Mouse (Mus musculus): ENCODE measurements around the gene Zbtb21.
"Not testable (repeated sequence)": the region's sequence is repeated elsewhere in the genome, so short reads cannot be mapped to it uniquely, and the experiment has no call there.

Gene Zbtb21

GRCm38 (mm10) chr16:97962151-97962948, at the start of gene Zbtb21, which contains the start of gene C2cd2:
Gene Zbtb21, minus strand, starts transcription at chr16:97962622.
Gene C2cd2, minus strand, starts transcription at chr16:97962598.
- DNase-seq: peak; percentile 98

DNA sequence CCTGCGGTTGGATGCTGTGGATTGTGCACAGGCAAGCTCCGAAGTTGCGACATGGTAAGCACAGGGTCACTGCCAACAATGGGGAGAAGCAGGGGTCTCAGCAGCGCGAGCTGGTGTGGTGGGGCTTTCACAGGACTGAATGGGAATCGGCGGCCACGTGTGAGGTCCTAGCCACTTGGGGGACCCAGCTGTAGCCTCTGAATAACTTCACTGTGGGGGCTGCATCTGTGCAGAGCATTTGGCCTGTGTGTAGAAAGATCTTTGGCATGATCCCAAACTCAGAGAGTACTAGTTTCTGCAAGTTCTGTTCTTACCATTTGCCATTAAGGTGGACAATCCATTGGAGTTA, 34.9 kb upstream of the Zbtb21 start:
- DNase-seq: not testable (repeated sequence)

DNA sequence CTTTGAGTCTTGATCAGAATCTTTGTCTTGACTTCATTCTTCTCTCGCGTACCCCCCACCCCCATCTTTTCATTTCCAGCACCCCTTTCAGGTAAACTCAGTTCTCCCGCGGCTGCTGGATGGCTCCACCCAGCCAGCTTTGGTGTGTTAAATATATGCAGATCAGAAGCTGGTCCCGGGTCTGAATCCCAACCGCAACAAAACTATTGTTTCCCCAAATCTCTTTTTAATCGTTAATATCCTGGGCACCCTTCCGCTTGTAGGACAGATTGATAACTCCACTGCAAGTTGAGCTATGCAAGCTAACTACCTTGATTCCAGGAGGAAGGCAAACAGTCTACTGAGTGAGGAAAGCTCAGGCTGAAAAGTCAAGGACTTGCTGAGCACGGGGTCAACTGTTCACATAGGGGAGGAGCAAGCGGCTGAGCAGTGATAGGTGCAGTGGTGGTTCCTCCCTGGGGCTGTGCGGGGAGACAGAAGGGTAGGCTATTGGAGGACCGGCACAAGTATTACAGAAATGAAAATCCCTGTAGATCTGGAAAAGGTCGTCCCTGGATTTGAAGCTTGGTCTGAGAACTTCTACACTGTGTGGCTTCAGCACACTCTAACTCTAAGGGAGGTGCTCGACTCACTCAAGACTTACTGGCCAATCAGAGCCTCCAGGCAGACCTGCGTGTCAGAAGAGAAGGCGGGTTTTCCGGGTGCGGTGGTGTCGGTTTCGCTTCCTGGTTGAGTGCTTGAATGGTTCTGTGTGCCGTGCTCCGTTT, 34.4 kb upstream of the Zbtb21 start, which contains the start of gene B230307C23Rik:
Gene B230307C23Rik, plus strand, starts transcription at position 700 of the 767 bp plus-strand sequence.
- DNase-seq: peak; percentile 85

- peak; percentile 4 for DNase-seq
Observed at GRCm38 (mm10) chr16:97995849-97996615, 33.6 kb upstream of the Zbtb21 start.

DNA sequence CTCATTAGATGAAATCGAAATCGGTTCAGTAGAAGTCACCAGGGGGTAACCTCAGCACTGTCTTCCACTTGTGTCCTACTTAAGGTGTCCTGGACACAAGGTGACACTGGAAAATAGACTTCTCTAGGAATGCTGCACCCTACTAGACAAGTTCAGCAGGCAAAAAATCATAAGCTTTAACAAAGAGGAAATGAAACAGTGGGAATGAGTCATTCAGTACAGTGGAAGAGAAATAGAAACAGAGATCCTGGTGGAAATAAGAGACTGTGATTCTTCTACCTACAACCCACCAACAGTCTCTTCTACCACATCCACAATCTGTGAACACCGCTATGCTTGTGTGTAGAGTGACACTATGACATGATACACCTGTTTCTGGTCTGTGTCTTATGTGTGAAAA, 30.1 kb upstream of the Zbtb21 start:
- DNase-seq: not testable (repeated sequence)

- DNase-seq: no peak
Observed at GRCm38 (mm10) chr16:97991517-97991916, 29.1 kb upstream of the Zbtb21 start.

DNA sequence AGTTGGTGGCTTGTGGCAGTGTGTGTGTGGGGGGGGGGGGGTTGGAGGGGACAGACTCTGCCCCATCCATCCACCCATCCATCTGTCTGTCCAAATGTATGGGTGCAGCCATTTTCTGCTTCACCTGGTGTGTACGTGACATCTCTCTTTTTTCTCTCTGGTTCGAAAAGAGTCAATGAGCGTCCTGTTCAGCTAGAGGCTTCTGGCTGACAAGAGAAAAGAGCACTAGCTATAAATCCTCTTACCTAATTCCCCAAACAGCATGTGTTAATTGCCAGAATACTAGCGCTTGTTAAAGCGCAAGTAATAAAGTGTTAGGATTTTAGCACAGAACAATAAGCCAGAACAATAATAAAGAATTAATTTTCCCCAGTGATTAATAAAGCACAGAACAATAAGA, 22.2 kb upstream of the Zbtb21 start:
- DNase-seq: no peak

GRCm38 (mm10) chr16:97981362-97981761, 18.9 kb upstream of the Zbtb21 start:
- no peak for DNase-seq

DNA sequence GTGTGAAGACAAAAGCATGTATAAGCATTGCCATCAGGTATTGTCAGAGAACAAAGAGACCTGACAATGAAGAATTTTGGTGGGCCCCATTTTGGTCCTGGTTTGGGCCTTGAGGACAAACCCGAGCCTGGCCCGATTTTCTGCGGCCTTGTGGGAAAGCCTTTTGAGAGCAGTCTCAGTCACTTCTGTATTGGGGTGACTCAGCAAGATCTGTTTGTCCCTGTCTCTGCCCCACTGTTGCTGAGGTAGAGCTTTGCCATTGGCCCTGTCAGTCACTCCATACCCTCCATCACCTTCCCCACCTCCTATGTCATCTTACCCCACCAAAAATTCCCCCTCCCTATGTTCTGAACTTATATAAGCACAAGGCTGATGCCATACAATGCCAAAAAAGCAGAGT, 15.3 kb upstream of the Zbtb21 start:
- DNase-seq: no peak

DNA sequence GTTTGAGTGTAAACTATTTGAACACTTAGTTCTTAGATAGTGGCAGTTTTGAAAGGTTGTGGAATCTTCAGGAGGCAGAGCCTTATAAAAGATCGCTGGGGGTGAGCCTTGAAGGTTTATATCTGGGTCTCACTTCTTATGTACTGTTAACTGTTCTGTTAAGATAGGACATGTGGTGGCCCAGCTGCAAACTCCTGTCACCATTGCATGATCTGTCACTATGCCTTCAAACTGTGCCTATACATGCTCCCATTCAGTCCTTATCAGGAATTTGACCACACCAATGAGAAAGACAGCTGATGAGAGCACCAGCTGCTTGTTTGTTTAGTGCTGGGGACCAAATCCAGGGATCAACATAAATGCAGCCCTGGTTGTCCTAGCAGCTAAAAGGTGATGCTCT, 14.9 kb upstream of the Zbtb21 start:
- DNase-seq: no peak

GRCm38 (mm10) chr16:97963956-97964540, 1.6 kb upstream of the Zbtb21 start:
- DNase-seq: no peak

DNA sequence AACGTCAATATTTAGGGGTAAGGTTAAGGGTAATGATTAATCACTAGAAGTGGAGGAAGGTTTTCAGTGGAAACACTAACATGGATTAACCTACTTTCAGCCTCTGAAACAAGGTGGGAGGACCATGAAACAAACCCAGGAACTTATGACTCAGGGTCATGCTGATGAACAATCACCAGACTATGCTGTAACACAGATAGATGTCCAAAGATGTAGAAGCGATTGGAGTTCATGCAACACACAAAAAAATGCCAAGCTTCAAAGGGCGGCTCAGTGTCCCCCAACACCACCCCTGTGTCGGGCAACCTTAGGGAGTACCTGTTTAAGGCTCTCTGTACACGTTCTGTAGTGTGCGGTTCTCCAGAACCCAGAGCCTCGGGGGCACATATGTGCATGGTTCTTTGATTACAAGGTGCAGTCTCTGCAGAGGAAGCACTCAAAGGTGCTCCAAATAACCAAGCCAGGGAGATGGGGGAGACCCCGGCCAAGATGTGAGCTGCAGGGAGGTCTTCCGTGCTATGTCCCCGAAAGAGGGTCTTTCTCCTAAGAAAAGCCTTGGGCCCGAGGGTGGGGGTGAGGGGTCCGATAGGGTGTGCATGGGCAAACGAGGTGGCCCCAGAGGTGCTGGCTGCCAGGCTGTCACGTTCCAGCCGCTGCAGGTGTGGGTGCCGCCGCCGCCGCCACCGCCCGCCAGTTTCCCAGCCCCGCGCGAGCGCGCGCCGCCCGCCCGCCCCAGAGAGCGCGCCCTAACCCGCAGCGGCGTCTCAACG, 856 bp downstream of the Zbtb21 start:
- no peak for DNase-seq

DNA sequence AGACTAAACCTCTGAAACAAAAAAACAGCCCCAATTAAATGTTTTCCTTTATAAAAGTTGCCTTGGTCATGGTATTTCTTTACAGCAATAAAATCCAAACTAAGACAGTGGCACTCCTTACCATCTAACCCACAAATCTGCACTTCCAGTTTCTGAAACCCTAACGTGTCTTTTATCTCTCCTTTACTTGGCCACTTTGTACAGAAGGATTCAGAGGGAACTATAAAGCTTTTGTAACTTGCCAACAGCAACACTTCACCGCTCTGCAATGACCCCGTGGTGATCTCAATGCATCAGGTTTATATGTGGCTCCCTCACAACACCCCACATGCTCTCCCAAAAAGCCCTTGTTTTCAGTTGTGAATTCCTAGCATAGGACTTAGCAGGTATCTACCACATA, 2.1 kb downstream of the Zbtb21 start:
- DNase-seq: no peak

DNA sequence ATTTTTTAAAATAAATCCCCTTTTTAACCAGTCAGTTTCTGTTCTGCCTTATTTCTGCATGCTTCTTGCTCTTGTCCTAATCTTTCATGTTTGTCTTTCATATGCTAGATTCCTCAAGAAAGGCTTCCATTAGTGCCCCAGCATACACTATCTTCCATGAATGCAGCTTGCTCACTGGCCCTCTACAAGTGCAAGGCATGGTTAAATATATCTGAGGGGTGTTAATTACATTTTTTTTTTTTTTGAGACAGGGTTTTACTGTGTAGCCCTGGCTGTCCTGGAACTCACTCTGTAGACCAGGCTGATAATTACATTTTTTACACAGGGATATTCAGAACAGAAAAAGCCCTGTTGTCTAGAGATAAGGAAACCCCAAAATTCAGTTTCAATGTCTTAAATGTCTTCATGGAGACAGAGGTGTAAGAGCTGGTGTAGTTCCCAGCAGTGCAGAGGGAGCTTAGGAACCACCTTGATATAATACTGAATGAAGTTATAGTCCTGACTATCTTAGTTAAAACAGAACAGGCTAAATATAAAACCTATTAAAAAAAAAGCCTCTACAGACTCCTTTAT, 3.9 kb downstream of the Zbtb21 start:
- no peak for DNase-seq

DNA sequence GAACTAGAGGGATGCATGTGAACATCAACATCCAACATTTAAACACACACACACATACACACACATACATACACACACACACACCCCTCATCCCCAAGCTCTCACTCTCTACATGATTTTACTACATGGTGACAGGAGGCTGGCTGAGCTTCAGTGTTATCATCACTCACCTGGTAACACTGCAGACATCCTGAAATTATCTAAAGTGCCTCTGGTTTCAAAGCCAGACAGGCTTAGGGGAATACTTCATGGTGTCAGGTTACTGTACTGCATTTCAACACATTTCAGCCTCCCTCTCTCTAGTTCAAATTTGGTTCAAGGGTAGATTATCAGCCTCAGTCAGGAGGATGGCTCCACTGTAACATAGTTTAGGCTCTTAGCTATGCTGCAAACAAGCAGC, 4.8 kb downstream of the Zbtb21 start:
- no peak for DNase-seq

GRCm38 (mm10) chr16:97956011-97956410, 6.4 kb downstream of the Zbtb21 start:
- DNase-seq: no peak

DNA sequence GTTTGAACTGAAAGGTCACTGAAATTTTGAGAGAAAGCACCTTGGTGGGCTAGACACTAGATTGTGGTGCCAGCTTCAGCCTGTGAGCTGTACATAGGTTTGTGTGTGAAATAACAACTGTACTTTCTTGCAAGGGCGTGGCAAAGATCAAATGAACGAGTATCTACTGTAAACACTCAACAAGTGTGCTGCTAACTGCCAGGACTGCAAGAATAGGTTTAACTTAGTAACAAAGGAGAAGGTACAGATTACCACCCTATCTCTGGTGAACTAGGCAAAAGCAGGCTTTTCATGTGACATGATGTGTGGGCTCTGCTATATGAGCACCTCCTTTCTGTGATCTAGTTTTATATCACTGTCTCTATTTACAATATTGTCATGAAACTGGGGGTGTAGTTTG, 9.1 kb downstream of the Zbtb21 start:
- DNase-seq: no peak

DNA sequence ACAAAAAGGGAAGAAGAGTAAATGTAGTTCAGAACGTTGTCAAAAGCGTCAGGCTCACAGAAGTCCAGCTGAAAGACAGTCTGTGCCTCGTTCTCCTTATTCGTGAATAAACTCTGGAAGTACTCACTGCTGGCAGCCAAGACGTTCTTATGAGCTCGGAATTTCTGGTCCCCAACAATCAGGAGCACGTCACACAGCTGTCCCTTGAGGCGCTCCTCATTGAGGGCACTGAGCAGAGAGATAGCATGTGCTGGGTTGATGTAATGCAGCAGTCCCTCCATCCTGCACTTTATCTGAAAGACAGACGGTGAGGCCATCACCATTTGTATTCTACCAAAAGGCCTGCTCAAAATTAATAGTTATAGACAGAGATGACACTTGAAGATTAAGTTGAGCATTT, 9.6 kb downstream of the Zbtb21 start:
- DNase-seq: no peak

DNA sequence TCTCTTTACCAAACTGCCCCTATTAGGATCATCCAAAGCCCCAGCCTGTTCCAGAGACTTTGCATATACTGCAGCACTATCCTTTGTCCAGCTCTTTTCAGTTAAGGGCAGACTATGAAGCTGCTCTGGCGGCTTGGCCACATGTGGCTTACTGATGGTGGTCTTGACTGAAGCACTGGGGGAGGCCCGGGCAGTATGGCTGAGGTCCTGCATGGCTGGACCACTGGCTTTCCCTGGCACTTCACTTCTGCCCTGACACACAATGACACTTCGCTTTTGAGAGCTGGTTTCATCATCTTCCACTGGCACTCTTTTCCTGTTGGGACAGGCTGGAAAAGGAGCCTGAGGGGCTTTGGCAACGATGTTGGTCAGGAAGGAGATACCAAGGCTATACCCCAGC, 10.1 kb downstream of the Zbtb21 start:
- DNase-seq: no peak

DNA sequence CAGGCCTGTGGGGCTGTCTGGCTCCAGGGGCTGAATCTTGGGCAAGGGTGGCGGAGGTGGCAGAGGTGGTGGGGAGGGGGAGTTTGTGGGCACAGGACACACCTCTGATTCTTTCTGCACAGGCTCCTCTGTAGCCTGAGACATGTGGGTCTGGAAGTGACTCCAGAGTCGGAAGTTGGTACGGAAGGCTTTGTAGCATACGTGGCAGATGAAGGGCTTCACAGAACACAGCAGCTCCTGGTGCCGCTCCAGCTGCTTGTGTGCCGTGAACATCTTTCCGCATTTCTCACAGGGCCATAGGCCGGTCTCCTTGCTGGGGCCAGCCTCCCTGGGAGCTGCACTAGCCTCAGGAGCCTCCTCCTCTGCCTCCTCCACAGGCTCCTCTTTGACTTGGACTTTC, 12.4 kb downstream of the Zbtb21 start:
- DNase-seq: no peak

DNA sequence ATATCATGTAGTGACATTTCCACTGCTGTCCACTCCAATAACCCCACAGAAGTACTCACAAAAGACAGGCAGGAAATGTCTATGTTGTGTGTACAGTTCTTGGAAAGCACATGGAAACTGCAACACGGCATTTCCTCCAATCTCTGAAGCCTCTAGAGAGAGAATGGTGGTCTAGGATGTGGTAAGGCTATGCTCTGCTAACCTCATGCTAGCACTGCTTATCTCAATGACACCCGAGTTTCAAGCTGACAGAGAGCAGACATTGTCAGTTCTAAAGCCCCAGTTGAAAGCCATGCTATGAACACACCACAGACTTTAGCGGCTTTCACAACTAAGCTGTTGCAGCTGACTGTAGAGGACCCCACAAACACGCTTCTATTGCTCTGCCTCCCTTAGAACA, 13.6 kb downstream of the Zbtb21 start:
- no peak for DNase-seq

DNA sequence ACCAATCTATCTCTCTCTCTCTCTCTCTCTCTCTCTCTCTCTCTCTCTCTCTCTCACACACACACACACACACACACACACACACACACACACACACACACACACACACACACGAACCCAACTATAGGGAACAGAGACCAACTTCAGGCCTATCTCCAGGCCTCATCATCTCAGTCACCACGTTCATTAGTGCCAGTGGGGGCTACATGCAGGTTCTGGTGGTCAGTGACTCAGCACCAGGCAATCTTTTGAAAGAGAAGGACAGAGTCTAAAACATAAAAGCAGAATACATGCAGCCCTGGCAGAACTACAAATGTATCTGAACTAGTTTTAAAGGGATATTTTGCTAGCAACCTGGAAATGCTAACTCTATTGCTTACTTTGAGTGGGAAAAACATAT, 15.4 kb downstream of the Zbtb21 start:
- DNase-seq: not testable (repeated sequence)

Data from lung, postnatal 14 days (tissue).